Mouse (Mus musculus) lung, embryonic 16.5 days (tissue): ENCODE measurements around the gene Rsc1a1. TPM values are rescaled to one million over a fixed set of nuclear protein-coding genes. Genes with fewer than 3 reads are reported as not detected.

Experiments used
- ATAC-seq: fragments of 200-750 bp; cut with Nextera tagmentation; 2 replicates; pipeline ENCODE4 v1.8.0; 2017; ENCODE audit warnings: low read depth, mild to moderate bottlenecking, moderate library complexity
- H3K27ac ChIP-seq: fragments of 300-500 bp; sonication (generic); 2 replicates; pipeline ENCODE4 v1.5.1; 2014; ENCODE audit warnings: mild to moderate bottlenecking, control low read depth, low read length
- H3K27me3 ChIP-seq: fragments of 300-500 bp; sonication (generic); 2 replicates; pipeline ENCODE4 v1.6.1; 2014; ENCODE audit warnings: low read depth, low read length, mixed read lengths; ENCODE audit not compliant: control insufficient read depth, insufficient read depth
- H3K36me3 ChIP-seq: fragments of 300-500 bp; sonication (generic); 2 replicates; pipeline ENCODE4 v1.6.1; 2014; ENCODE audit warnings: low read length; ENCODE audit not compliant: control insufficient read depth, insufficient read depth
- H3K4me1 ChIP-seq: fragments of 300-500 bp; sonication (generic); replicated peaks from 2 replicates; pipeline ENCODE4 v1.6.1; 2014; ENCODE audit warnings: low read length, mixed read lengths; ENCODE audit not compliant: control insufficient read depth, insufficient read depth
- H3K4me2 ChIP-seq: fragments of 300-500 bp; sonication (generic); 2 replicates; pipeline ENCODE4 v1.6.1; 2014; ENCODE audit warnings: low read depth, low read length, control low read depth
- H3K4me3 ChIP-seq: fragments of 300-500 bp; sonication (generic); 2 replicates; pipeline ENCODE4 v1.5.1; 2014; ENCODE audit warnings: mild to moderate bottlenecking, low read length, control low read depth
- H3K9ac ChIP-seq: fragments of 300-500 bp; sonication (generic); 2 replicates; pipeline ENCODE4 v1.6.1; 2014; ENCODE audit warnings: low read length, control low read depth
- H3K9me3 ChIP-seq: fragments of 300-500 bp; sonication (generic); 2 replicates; pipeline ENCODE4 v1.6.1; 2016; ENCODE audit warnings: low read length; ENCODE audit not compliant: control insufficient read depth
- WGBS: fragments of 180-500 bp; shearing (Covaris S2); extraction: QIAGEN DNeasy Blood & Tissue Kit; methylation state at CpG from one replicate; pipeline ENCODE4 v1.1.7; 2014; 5-methylcytosine and 5-hydroxymethylcytosine counted together
- polyA plus RNA-seq: library from polyadenylated mRNA; unstranded; fragments of >200 nt; fragmentation: Nextera tagmentation; extraction: Ambion mirVana; gene quantifications from 2 replicates; pipeline ENCODE4 v1.2.1, GENCODE M21; 2015

Rsc1a1 gene
- polyA plus RNA-seq, 1 experiment from 2014 or later, result not detected

DNA sequence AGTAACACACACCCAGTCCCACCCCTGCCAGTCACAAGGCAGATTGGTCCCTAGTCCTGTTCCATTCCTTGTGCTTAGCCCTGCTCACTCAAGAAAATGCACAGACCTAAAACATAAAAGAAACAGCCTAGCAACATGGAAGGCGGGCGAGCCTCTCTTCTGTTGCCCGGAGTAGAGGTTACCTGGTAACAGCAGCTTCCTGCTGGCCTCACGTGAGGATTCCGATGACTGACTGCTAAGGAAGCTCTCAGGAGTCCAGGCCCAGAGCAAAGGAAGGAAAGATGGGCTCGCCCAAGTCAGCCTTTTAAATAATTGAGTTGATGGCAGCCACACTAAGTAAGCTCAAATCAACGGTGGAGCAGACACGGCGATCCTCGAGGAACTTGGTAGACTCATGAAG, 33.5 kb downstream of the Rsc1a1 start:
- Histone ChIP-seq H3K9ac (no peak overlapping the region), H3K27me3 (no peaks in the 10 kb centered on the region), H3K4me3 (no peak overlapping the region), H3K27ac (no peak overlapping the region), H3K9me3 (no peaks in the 10 kb centered on the region), H3K4me2 (no peak overlapping the region), H3K36me3 (no peaks in the 10 kb centered on the region; the same call in 1 of the 2 replicates), H3K4me1 (peaks cover 17% of the 10 kb centered on the region)
- ATAC-seq, result no peak
- WGBS, result 78% methylated on average over 10 of the region's 10 CpGs

DNA sequence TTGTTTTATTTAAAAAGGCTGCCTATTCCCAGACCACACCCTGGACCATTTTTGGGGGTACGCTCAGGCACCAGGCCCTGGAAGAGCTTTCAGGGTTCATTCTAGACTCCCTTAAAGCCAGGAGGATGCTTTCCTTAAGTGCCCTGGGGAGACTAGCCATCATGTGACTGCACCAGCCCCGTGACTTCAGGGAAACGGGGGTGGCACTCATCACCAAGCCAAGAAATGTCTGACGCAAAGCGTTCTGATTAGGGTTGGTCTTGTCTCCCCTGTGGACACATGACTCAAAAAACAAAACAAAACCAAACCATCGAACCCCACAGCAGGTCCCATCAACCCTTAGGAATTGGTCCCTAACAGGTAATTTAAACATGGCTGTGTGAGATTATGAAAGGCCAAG, 34.1 kb downstream of the Rsc1a1 start:
- Histone ChIP-seq H3K4me3 (no peak overlapping the region), H3K4me1 (peaks cover 16% of the 10 kb centered on the region), H3K9ac (no peak overlapping the region), H3K4me2 (no peak overlapping the region), H3K9me3 (no peaks in the 10 kb centered on the region), H3K36me3 (no peaks in the 10 kb centered on the region; the same call in 1 of the 2 replicates), H3K27ac (no peak overlapping the region), H3K27me3 (no peaks in the 10 kb centered on the region)
- ATAC-seq, result no peak
- WGBS, result 88% methylated on average over 6 of the region's 6 CpGs

DNA sequence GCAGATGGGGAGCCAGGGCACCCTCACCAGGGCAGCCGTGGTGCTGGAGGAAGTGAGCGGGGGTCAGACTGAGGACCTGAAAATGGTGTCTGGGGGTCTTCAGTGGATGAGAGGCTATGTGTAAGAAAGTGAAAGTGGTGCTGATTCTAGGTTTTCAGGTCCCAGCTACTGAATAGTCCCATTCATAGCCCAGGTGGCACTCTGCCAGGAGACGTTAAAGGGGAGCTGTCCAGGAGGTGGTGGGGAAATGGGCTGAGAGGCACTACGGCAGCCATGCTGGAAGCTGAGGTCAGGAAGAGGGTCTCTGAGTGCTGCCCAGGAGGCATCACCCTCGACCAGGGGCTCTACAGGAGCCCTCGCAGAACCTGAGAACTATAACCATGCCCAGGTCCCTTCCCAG, 36.2 kb downstream of the Rsc1a1 start:
- Histone ChIP-seq H3K9ac (0 out of 2 replicates have a peak overlapping the region, but pooled peaks have one; percentile 37), H3K36me3 (no peaks in the 10 kb centered on the region; the same call in 1 of the 2 replicates), H3K4me1 (peaks cover 14% of the 10 kb centered on the region; the same call in 1 of the 2 replicates), H3K4me2 (no peak overlapping the region), H3K4me3 (no peak overlapping the region), H3K27ac (no peak overlapping the region; the same call in 1 of the 2 replicates), H3K9me3 (no peaks in the 10 kb centered on the region), H3K27me3 (no peaks in the 10 kb centered on the region)
- ATAC-seq, result no peak
- 55% methylated on average over 6 of the region's 6 CpGs for WGBS

DNA sequence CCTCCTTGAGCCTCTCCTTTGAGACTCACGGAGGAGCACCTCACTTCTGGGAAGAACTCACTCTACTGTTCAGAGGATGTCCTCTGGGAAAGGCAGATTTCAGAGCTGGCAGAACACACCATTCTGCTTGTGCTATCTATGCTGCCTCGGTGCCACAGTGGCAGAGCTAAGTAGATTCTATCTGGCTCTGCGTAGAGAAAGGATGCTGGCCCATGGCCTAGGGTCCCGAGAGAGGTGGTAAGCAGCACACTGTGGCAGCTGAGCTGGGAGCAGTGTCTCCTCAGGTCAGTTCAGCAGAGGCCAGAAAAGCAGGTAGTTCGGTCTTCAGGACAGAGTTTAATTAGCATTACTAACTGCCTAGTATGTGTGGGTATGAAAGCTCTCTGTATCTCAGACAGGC, 37.1 kb downstream of the Rsc1a1 start:
- H3K4me2 ChIP-seq, result no peak overlapping the region
- H3K4me3 ChIP-seq, result no peak overlapping the region
- no peaks in the 10 kb centered on the region for H3K9me3 ChIP-seq
- peaks cover 20% of the 10 kb centered on the region; the same call in 1 of the 2 replicates for H3K4me1 ChIP-seq
- no peak overlapping the region for H3K9ac ChIP-seq
- ATAC-seq, result no peak
- no peaks in the 10 kb centered on the region; the same call in 1 of the 2 replicates for H3K36me3 ChIP-seq
- no peaks in the 10 kb centered on the region for H3K27me3 ChIP-seq
- no peak overlapping the region for H3K27ac ChIP-seq
- WGBS, result 92% methylated on average over 5 of the region's 5 CpGs

DNA sequence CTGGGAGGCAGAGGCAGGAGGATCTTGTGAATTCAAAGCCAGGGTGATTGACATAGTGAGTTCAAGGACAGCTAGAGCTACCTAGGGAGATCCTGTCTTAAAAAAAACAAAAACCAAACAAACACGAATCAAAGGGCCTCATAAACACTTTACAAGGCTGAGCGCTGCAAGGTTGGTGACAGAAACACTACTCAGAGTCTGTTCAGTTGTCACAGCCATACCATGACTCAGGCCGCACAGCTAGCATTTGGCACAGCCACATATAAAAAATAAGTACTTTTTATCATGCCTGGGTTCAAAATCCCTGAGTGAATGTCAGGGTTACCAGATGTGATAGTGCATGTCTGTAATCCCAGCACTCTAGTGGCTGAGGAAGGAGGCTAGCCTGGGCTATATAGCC, 38.2 kb downstream of the Rsc1a1 start:
- peaks cover 28% of the 10 kb centered on the region; the same call in 1 of the 2 replicates for H3K4me1 ChIP-seq
- no peak overlapping the region for H3K9ac ChIP-seq
- H3K4me2 ChIP-seq, result no peak overlapping the region
- no peak overlapping the region for H3K4me3 ChIP-seq
- 87% methylated on average over 3 of the region's 3 CpGs for WGBS
- no peak overlapping the region for H3K27ac ChIP-seq
- ATAC-seq, result no peak
- no peaks in the 10 kb centered on the region; the same call in 1 of the 2 replicates for H3K36me3 ChIP-seq
- H3K9me3 ChIP-seq, result no peaks in the 10 kb centered on the region
- H3K27me3 ChIP-seq, result no peaks in the 10 kb centered on the region

DNA sequence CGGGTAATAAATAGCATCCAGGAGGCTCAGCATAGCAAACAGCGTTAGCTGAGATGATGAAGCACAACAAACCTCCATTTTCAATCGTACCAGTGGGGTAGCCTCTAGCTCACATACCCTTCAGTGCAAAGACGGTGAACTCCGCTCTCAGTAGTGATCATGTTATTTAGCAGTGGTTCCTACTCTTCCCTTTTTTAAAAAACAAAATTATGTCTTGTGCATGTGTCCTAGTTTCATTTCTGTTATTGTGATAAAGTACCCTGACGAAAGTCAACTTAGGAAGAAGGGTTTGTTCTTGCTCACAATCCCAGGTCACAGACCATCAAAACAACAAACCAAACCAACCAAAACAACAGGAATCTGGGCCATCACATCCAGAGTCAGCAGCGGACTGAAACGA, 39.4 kb downstream of the Rsc1a1 start:
- 91% methylated on average over 8 of the region's 8 CpGs for WGBS
- H3K36me3 ChIP-seq, result 0 out of 2 replicates have a peak, but pooled peaks cover 4% of the 10 kb centered on the region

DNA sequence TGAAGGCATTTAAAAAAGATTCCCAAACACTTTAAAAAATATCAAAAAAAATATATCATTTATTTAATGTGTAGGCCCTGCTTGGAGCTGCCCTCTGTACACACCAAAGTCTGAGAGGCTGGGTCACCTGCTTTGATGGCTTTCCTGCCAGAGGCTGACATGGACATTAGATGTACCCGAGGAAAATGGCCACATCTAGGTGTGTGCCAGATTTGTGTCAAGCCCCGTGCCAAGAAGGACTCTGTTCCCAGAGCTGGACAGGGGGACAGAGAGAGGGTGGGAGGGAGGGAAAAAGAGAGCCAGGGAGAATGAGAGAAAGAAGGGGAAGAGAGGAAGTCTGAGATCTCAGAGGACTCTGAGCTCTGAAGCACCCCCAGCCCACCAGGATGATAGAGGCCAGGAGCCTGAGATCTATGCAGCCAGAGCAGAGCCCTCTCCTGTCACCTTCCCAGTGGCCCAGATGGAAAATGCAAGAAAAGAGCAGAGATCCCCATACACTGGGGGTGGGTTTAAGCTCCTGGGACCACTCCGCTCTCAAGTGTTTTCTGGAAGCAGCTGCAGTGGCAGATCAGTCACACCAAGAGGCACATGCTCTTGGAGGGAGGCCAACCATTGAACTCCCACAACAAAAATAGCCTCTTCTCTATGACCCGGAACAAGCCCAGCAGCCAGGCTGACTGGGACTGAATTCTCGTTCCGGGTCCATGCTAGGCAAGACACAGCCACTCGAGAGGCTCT, 42.1 kb downstream of the Rsc1a1 start:
- no peaks in the 10 kb centered on the region for H3K9me3 ChIP-seq
- 21% methylated on average over 7 of the region's 7 CpGs for WGBS
- H3K27ac ChIP-seq, result peak overlapping the region; percentile 90
- peak; percentile 87 for ATAC-seq
- H3K4me1 ChIP-seq, result peaks cover 21% of the 10 kb centered on the region; the same call in 1 of the 2 replicates
- 0 out of 2 replicates have a peak overlapping the region, but pooled peaks have one; percentile 10 for H3K9ac ChIP-seq
- no peaks in the 10 kb centered on the region for H3K27me3 ChIP-seq
- peak overlapping the region; percentile 37 for H3K4me2 ChIP-seq
- H3K4me3 ChIP-seq, result no peak overlapping the region
- peaks cover 10% of the 10 kb centered on the region; the same call in 1 of the 2 replicates for H3K36me3 ChIP-seq

More for the DNA sequence above, 39.4 kb downstream of the Rsc1a1 start:
- Histone ChIP-seq H3K27me3 (no peaks in the 10 kb centered on the region), H3K27ac (no peak overlapping the region), H3K4me1 (peaks cover 31% of the 10 kb centered on the region; the same call in 1 of the 2 replicates), H3K4me3 (no peak overlapping the region), H3K9me3 (no peaks in the 10 kb centered on the region), H3K9ac (no peak overlapping the region), H3K4me2 (no peak overlapping the region)
- ATAC-seq, result no peak

DNA sequence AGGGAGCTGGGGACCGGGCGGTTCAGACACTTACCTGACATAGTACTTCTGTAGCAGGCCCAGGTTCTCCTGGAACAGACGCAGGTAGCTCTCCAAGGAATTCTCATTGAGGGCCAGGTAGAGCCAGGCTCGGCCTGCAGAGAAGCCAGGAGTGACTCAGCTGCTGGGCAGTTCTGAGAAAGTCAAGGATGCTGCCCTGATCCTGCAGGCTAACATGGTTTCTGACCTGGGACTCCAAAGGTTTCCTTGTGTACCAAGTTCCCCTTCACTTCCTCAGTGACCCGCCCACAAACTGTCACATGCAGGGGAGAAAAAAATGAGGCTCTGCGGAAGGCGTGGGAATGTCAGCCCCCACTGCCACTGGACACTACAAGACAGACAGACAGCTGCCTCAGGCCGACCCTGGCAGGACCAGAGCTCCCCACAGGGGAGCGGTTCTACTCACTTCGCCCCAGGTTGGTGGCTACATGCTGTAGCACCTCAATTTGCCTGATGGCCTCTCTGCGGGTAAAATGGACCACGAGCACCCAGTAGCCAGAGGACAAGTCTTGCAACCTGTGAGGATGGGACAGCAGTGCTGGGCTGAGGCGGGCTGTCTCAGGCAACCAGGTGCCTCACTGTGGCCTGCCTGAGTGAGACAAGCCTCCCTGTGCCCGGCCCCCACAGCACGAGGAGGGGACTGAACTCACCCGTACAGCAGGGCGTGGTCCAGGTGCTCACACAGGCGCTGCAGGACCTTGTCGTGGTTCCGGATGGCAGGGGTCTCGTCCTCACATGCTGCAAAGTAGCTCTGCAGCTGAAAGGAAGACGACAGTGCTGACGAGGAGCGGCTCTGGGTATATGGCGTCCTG, 43.2 kb downstream of the Rsc1a1 start:
- H3K27ac ChIP-seq, result peak overlapping the region; percentile 57

DNA sequence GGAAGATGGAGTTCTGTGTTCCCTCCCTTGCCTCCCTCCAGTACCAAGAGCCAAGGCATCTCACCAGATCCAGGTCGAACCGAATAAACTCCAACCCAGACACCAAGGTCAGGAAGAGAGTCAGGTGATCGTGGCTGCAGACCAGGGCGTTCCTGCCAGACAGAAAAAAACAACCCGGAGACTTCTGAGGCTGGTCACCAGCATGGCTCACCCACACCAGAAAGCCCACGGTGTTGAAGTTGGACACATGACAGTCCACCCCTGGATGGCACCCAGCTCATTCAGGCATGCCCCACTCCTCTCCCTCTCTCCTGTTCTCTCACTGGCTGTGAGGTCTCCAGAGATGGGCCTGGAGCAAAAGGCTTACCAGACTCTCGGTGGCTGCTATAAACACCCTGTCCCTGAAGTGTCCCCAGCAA, 44.0 kb downstream of the Rsc1a1 start:
- no peak overlapping the region for H3K9ac ChIP-seq
- H3K27ac ChIP-seq, result no peak overlapping the region
- H3K4me3 ChIP-seq, result no peak overlapping the region
- peak; percentile 10; the same call in 1 of the 2 replicates for ATAC-seq
- peaks cover 19% of the 10 kb centered on the region for H3K36me3 ChIP-seq
- 80% methylated on average over 7 of the region's 7 CpGs for WGBS
- peaks cover 21% of the 10 kb centered on the region; the same call in 1 of the 2 replicates for H3K4me1 ChIP-seq
- no peak overlapping the region for H3K4me2 ChIP-seq
- no peaks in the 10 kb centered on the region for H3K9me3 ChIP-seq
- H3K27me3 ChIP-seq, result no peaks in the 10 kb centered on the region

More for the DNA sequence above, 43.2 kb downstream of the Rsc1a1 start:
- peaks cover 14% of the 10 kb centered on the region; the same call in 1 of the 2 replicates for H3K36me3 ChIP-seq
- H3K9ac ChIP-seq, result no peak overlapping the region
- H3K27me3 ChIP-seq, result no peaks in the 10 kb centered on the region
- ATAC-seq, result no peak
- H3K4me3 ChIP-seq, result no peak overlapping the region
- peaks cover 21% of the 10 kb centered on the region; the same call in 1 of the 2 replicates for H3K4me1 ChIP-seq
- H3K4me2 ChIP-seq, result no peak overlapping the region
- 80% methylated on average over 25 of the region's 25 CpGs for WGBS
- H3K9me3 ChIP-seq, result no peaks in the 10 kb centered on the region
